Mouse (Mus musculus) embryonic stem cell, embryonic (primary cell): ENCODE measurements around the gene 2700081O15Rik.

Source experiments
- CTCF ChIA-PET, 4 experiments: fragments of 300-600 bp in 2 of 4; fragments of 350-600 bp in 2 of 4; sonication (Branson Sonifier 250); formaldehyde crosslinking; loops; one replicate each; lab custom pipeline; 2022; ENCODE audit warnings: inconsistent platforms in 2 of 4; lab: Charles Lee
- POLR2A ChIA-PET, 4 experiments: fragments of 300-600 bp in 2 of 4; fragments of 350-600 bp in 2 of 4; sonication (Branson Sonifier 250); formaldehyde crosslinking; loops; one replicate each; lab custom pipeline; 2022; ENCODE audit warnings: antibody characterized with exemption in 4 of 4, inconsistent platforms in 1 of 4; lab: Charles Lee

2700081O15Rik gene

GRCm38 (mm10) chr19:7415916-7416833 is 1.2 kb upstream of the 2700081O15Rik start:
- CTCF ChIA-PET, result interaction anchor here in 2 of 4 experiments (0.9 to 2.3 kb wide), 4 partner anchors 20 to 157 kb away, joined by 3 to 9 read pairs (median 4); no protein-coding TSS in a partner anchor

GRCm38 (mm10) chr19:7417911-7418849 is 755 bp downstream of the 2700081O15Rik start:
- ChIA-PET POLR2A (interaction anchor here (0.5 to 3.1 kb wide), 78 partner anchors 9 to 1378 kb away, joined by 3 to 35 read pairs (median 4); partner anchors contain the start of genes Otub1 (in 2 of the 4), Rcor2 (in 2 of the 4), Cox8a (in 1 of the 4) and Naa40 (in 1 of the 4)), CTCF (interaction anchor here (0.5 to 2.3 kb wide), 44 partner anchors 8 to 1368 kb away, joined by 3 to 10 read pairs (median 4); partner anchors contain the start of genes Cox8a (in 1 of the 4), Mark2 (in 1 of the 4), Naa40 (in 1 of the 4) and Rcor2 (in 1 of the 4))

More at GRCm38 (mm10) chr19:7415916-7416833, 1.2 kb upstream of the 2700081O15Rik start:
- POLR2A ChIA-PET, result interaction anchor here in 3 of 4 experiments (0.5 to 3.1 kb wide), 43 partner anchors 11 to 1423 kb away, joined by 3 to 35 read pairs (median 4); partner anchors contain the start of genes Mark2 (in 2 of the 3), Naa40 (in 2 of the 3), Rtn3 (in 2 of the 3) and Atl3 (in 1 of the 3)

DNA sequence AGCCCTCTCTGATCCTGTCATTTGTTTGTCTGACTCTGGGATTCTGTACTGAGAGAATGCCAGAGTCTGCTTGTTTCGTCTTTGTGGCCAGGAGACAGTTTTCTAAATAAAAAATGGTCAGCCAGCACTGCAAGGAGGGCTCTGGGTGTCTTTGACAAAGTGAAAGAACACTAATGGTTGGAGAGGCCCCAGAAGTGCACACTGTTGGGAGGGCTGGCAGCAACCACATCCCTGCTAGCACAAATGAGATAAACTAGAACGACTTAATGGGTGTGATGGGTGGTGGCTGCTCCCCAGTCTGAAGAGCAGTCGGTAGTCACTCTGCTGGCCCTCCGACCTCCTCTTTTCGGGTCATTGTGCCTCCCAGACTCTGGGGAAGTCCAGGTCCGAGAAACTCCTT is 1.7 kb downstream of the 2700081O15Rik start:
- ChIA-PET POLR2A (interaction anchor here (0.6 to 3.1 kb wide), 23 partner anchors 11 to 1336 kb away, joined by 3 to 16 read pairs (median 4); partner anchors contain the start of genes Otub1 (in 1 of the 4), Rcor2 (in 1 of the 4), Rtn3 (in 1 of the 4) and Slc3a2 (in 1 of the 4)), CTCF (interaction anchor here in 3 of 4 experiments (0.6 to 2.3 kb wide), 6 partner anchors 74 to 398 kb away, joined by 3 to 9 read pairs (median 5); partner anchors contain the start of gene Rcor2 (in 1 of the 3))

DNA sequence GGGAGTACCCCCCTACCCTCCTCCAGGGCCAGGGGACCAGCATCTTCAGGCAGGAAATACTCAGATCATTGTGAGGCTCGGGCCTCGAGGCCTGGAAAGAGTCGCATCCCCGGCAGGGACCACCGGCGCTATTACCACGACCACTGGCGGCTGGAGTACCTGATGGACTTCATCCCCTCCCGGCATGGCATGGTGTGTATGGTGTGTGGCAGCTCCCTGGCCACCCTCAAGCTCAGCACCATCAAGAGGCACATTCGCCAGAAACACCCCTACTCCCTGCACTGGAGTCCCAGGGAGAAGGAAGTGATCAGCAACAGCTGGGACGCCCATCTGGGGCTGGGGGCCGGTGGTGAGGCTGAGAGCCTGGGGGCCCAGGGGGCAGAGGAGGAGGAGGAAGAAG is 2.7 kb downstream of the 2700081O15Rik start:
- POLR2A ChIA-PET, result interaction anchor here in 3 of 4 experiments (0.6 to 1.8 kb wide), 13 partner anchors 9 to 201 kb away, joined by 3 to 5 read pairs (median 3); no protein-coding TSS in a partner anchor

GRCm38 (mm10) chr19:7420841-7421601 is 3.6 kb downstream of the 2700081O15Rik start:
- ChIA-PET POLR2A (interaction anchor here in 3 of 4 experiments (0.5 to 2.0 kb wide), 19 partner anchors 10 to 1444 kb away, joined by 3 to 12 read pairs (median 4); partner anchors contain the start of genes Cox8a (in 1 of the 3), Mark2 (in 1 of the 3) and Rtn3 (in 1 of the 3)), CTCF (interaction anchor here in 1 of 4 experiments (0.7 kb wide), 1 partner anchor 16 kb away, joined by 3 read pairs; no protein-coding TSS in a partner anchor)

More for the DNA sequence above, 2.7 kb downstream of the 2700081O15Rik start:
- CTCF ChIA-PET, result interaction anchor here in 2 of 4 experiments (0.6 to 0.7 kb wide), 3 partner anchors 115 to 362 kb away, joined by 3 to 4 read pairs (median 3); no protein-coding TSS in a partner anchor

- ChIA-PET POLR2A (interaction anchor here in 3 of 4 experiments (0.5 to 2.0 kb wide), 29 partner anchors 9 to 1443 kb away, joined by 3 to 12 read pairs (median 3); partner anchors contain the start of genes Cox8a (in 2 of the 3), Rtn3 (in 2 of the 3), Atl3 (in 1 of the 3) and Mark2 (in 1 of the 3)), CTCF (interaction anchor here in 2 of 4 experiments (0.8 to 2.0 kb wide), 4 partner anchors 15 to 158 kb away, joined by 3 to 7 read pairs (median 3); no protein-coding TSS in a partner anchor)
These were observed 4.5 kb downstream of the 2700081O15Rik start for GRCm38 (mm10) chr19:7421602-7422591.

GRCm38 (mm10) chr19:7422656-7423027 is 5.2 kb downstream of the 2700081O15Rik start:
- CTCF ChIA-PET, result interaction anchor here in 2 of 4 experiments (0.8 to 2.0 kb wide), 4 partner anchors 14 to 159 kb away, joined by 3 to 7 read pairs (median 3); no protein-coding TSS in a partner anchor
- POLR2A ChIA-PET, result interaction anchor here in 3 of 4 experiments (0.6 to 2.0 kb wide), 22 partner anchors 8 to 383 kb away, joined by 3 to 12 read pairs (median 4); partner anchors contain the start of genes Atl3 (in 1 of the 3), Cox8a (in 1 of the 3), Rtn3 (in 1 of the 3) and Stip1 (in 1 of the 3)

GRCm38 (mm10) chr19:7423028-7423655 is 5.7 kb downstream of the 2700081O15Rik start:
- POLR2A ChIA-PET, result interaction anchor here in 3 of 4 experiments (0.6 to 2.0 kb wide), 11 partner anchors 8 to 205 kb away, joined by 3 to 12 read pairs (median 4); partner anchors contain the start of genes Atl3 (in 1 of the 3), Cox8a (in 1 of the 3) and Rtn3 (in 1 of the 3)
- CTCF ChIA-PET, result interaction anchor here in 2 of 4 experiments (0.8 to 2.0 kb wide), 3 partner anchors 13 to 159 kb away, joined by 3 to 7 read pairs (median 3); no protein-coding TSS in a partner anchor

DNA sequence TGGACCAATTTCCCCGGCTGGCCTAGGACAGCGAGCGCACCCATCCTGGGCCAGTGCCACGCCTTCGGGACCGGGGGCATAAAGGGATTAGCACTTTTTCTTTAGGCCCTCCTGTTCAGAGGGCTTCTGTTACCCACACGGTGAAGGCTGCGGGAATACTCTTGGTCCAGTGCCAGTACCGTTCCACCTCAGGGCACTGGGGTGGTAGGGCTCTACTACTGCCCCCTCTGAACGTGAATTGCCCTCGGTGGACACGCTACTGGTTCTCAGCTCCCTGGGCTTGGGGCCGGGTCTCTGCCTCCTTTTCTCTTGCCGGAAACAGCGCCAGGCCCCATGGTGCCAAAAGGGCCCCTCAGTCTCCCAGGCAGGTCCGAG is 6.2 kb downstream of the 2700081O15Rik start:
- CTCF ChIA-PET, result interaction anchor here in 1 of 4 experiments (2.0 kb wide), 1 partner anchor 13 kb away, joined by 7 read pairs; no protein-coding TSS in a partner anchor
- POLR2A ChIA-PET, result interaction anchor here in 3 of 4 experiments (0.8 to 1.5 kb wide), 9 partner anchors 10 to 177 kb away, joined by 3 to 5 read pairs (median 3); no protein-coding TSS in a partner anchor

DNA sequence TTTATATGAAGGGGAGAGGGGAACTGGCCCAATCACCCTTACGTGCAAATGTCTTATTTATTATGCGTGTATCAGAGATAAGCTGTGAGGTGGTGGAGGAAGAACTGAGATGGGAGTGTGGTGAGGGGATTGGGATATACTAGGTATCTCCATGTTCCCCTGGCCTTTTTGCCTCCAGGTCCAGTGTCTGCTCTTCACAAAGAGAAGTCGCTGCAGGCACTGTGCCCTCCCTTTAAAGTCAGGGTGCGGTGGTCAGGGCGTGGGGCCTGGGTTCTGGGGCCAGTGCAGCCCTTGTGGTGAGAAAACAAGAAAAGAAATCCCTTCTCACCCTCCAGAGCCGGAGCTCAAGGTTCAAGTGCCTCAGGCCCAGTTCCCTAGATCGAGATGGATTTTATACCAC is 6.7 kb downstream of the 2700081O15Rik start:
- ChIA-PET POLR2A (interaction anchor here in 2 of 4 experiments (0.6 to 1.5 kb wide), 12 partner anchors 10 to 183 kb away, joined by 3 to 5 read pairs (median 3); partner anchors contain the start of gene Naa40 (in 1 of the 2)), CTCF (interaction anchor here in 2 of 4 experiments (0.6 to 1.1 kb wide), 2 partner anchors 12 to 145 kb away, joined by 3 to 4 read pairs; no protein-coding TSS in a partner anchor)

GRCm38 (mm10) chr19:7424590-7425397 is 7.4 kb downstream of the 2700081O15Rik start:
- CTCF ChIA-PET, result interaction anchor here in 2 of 4 experiments (0.6 to 1.1 kb wide), 2 partner anchors 12 to 145 kb away, joined by 3 to 4 read pairs; no protein-coding TSS in a partner anchor
- POLR2A ChIA-PET, result interaction anchor here in 3 of 4 experiments (0.6 to 1.5 kb wide), 13 partner anchors 9 to 183 kb away, joined by 3 to 5 read pairs (median 3); partner anchors contain the start of gene Naa40 (in 1 of the 3)

GRCm38 (mm10) chr19:7425398-7425775 is 8.0 kb downstream of the 2700081O15Rik start:
- CTCF ChIA-PET, result no interaction called here

DNA sequence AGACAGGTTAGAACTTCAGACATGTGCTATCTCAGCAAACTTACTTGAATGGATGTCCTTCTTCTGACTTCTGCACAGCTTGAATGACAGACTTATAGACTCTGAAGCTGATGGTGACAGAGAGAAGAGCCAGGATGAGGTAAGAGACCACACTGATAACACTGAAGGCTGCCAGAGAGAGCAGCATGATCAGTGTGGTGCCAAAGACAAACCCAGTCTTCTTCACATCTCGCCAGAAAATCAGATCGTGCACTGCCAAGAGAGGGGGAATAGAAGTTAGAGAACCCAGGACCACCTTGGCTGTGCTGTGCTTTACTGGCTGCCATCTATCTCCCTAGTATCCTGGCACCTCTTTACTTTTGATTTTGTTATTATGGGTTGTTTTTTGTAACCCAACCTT is 17.5 kb downstream of the 2700081O15Rik start:
- CTCF ChIA-PET, result interaction anchor here in 1 of 4 experiments (0.6 kb wide), 1 partner anchor 200 kb away, joined by 3 read pairs; no protein-coding TSS in a partner anchor
- POLR2A ChIA-PET, result interaction anchor here in 2 of 4 experiments (0.7 to 2.9 kb wide), 5 partner anchors 9 to 30 kb away, joined by 3 to 15 read pairs (median 4); partner anchors contain the start of gene 2700081O15Rik (in 1 of the 2)

More at GRCm38 (mm10) chr19:7425398-7425775, 8.0 kb downstream of the 2700081O15Rik start:
- POLR2A ChIA-PET, result interaction anchor here in 2 of 4 experiments (0.7 to 1.5 kb wide), 5 partner anchors 9 to 160 kb away, joined by 3 to 4 read pairs (median 3); no protein-coding TSS in a partner anchor
